Mouse (Mus musculus) bone marrow, adult 2 months (tissue): Measurements from ENCODE around the gene Calcoco2.

Experiments
- CTCF ChIP-seq: fragments of 200-500 bp; IDR thresholded peaks from 2 replicates; pipeline ENCODE4 v1.5.1; 2011; ENCODE audit warnings: low read length, control low read depth; ENCODE audit not compliant: control insufficient read depth, insufficient read depth
- POLR2A ChIP-seq: fragments of 200-500 bp; IDR thresholded peaks from 2 replicates; pipeline ENCODE4 v1.6.1; 2011; ENCODE audit warnings: low read depth, mild to moderate bottlenecking, control low read depth, low read length, borderline replicate concordance; ENCODE audit not compliant: control insufficient read depth

DNA sequence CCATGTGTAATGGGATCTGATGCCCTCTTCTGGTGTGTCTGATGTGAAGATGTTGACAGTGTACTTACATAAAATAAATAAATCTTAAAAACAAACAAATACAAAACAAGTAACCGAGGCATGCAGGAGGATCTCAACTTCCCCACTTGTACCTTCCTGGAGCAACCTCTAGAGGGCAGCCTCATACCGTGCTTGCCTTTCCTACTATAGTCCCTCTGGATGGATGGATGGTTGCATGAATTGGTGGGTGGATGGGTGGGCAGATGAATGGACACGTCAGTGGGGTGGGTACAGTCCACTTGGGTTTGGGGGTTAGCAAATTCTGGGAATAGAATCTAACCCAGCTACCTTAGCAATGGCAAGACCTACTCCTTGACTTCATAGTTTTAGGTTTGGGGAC, 18.4 kb downstream of the Calcoco2 start:
- TF ChIP-seq CTCF (peak; percentile 89), POLR2A (no peak)
